Mouse (Mus musculus) CH12.LX (cell line): Measurements from ENCODE around the gene Pusl1. TPM values are rescaled to one million over a fixed set of nuclear protein-coding genes. Genes with fewer than 3 reads are reported as not detected.

Source experiments
- DNase-seq: peaks from one replicate; pipeline ENCODE4 v3.0.0-alpha.2; 2013; ENCODE audit errors: extremely low read depth
- H3K27ac ChIP-seq: 2 replicates; pipeline ENCODE4 v1.5.1; 2012; ENCODE audit warnings: low read depth, mild to moderate bottlenecking, control low read depth, moderate library complexity; ENCODE audit not compliant: insufficient read depth
- H3K27me3 ChIP-seq: replicated peaks from 2 replicates; pipeline ENCODE3; 2012; ENCODE audit warnings: inconsistent platforms
- H3K36me3 ChIP-seq, 2 experiments: replicated peaks in 1 of 2; 2 replicates each; pipeline versions ENCODE3 to v1.6.1; 2012; ENCODE audit warnings: inconsistent platforms in 1 of 2, low read length in 1 of 2, mild to moderate bottlenecking in 1 of 2, mixed read lengths in 1 of 2, moderate library complexity in 1 of 2; ENCODE audit not compliant: control insufficient read depth in 1 of 2, insufficient read depth in 1 of 2
- H3K4me1 ChIP-seq, 2 experiments: 2 replicates each; pipeline ENCODE4 v1.6.1; 2012; ENCODE audit warnings: inconsistent platforms in 1 of 2, moderate library complexity in 1 of 2; ENCODE audit not compliant: insufficient read depth in 2 of 2, control insufficient read depth in 1 of 2
- H3K4me2 ChIP-seq: 2 replicates; pipeline ENCODE4 v1.6.1; 2012; ENCODE audit warnings: low read depth, mild to moderate bottlenecking, control low read depth; ENCODE audit not compliant: poor library complexity, insufficient read depth, severe bottlenecking
- H3K4me3 ChIP-seq, 3 experiments: fragments of 150-350 bp in 1 of 3; sonication (generic) in 1 of 3; replicated peaks in 1 of 3; 2 replicates each; pipeline versions ENCODE3 to v1.5.1; 2011 to 2012; ENCODE audit warnings: low read depth in 2 of 3, low read length in 2 of 3, mild to moderate bottlenecking in 2 of 3, moderate library complexity in 2 of 3, control low read depth in 1 of 3, improper control_type of control experiment in 1 of 3, inconsistent platforms in 1 of 3, mixed read lengths in 1 of 3; ENCODE audit not compliant: poor library complexity in 1 of 3
- H3K79me2 ChIP-seq: replicated peaks from 2 replicates; pipeline ENCODE4 v1.6.1; 2012; ENCODE audit warnings: mild to moderate bottlenecking, moderate library complexity; ENCODE audit not compliant: control insufficient read depth, poor library complexity, insufficient read depth, severe bottlenecking; ENCODE audit errors: extremely low read depth
- H3K9ac ChIP-seq: 2 replicates; pipeline ENCODE4 v1.6.1; 2012; ENCODE audit warnings: low read depth, mild to moderate bottlenecking, control low read depth, moderate library complexity; ENCODE audit not compliant: insufficient read depth
- H3K9me3 ChIP-seq: replicated peaks from 2 replicates; pipeline ENCODE3; 2012; ENCODE audit warnings: low read length, inconsistent platforms, mixed read lengths
- CTCF ChIP-seq, 2 experiments: IDR thresholded peaks in 1 of 2; conservative IDR thresholded peaks in 1 of 2; 2 replicates each; pipeline ENCODE4 v1.5.1; 2011 to 2012; ENCODE audit warnings: low read depth in 2 of 2, low read length in 2 of 2, improper control_type of control experiment in 1 of 2, inconsistent platforms in 1 of 2, mild to moderate bottlenecking in 1 of 2, moderate library complexity in 1 of 2
- E2F4 ChIP-seq: IDR thresholded peaks from 2 replicates; pipeline ENCODE4 v1.6.1; 2011; ENCODE audit warnings: low read depth, low read length, improper control_type of control experiment; ENCODE audit not compliant: insufficient replicate concordance
- EP300 ChIP-seq: IDR thresholded peaks from 2 replicates; pipeline ENCODE4 v1.6.1; 2011; ENCODE audit warnings: low read length, improper control_type of control experiment
- IRF4 ChIP-seq: IDR thresholded peaks from 2 replicates; pipeline ENCODE4 v1.6.1; 2014; ENCODE audit warnings: low read depth, mild to moderate bottlenecking, inconsistent platforms, low read length, improper control_type of control experiment
- MAX ChIP-seq: IDR thresholded peaks from 2 replicates; pipeline ENCODE4 v1.6.1; 2011; ENCODE audit warnings: low read length, improper control_type of control experiment
- NELFE ChIP-seq: IDR thresholded peaks from 2 replicates; pipeline ENCODE4 v1.6.1; 2011; ENCODE audit warnings: low read depth, low read length, improper control_type of control experiment
- NRF1 ChIP-seq: IDR thresholded peaks from 2 replicates; pipeline ENCODE4 v1.6.1; 2014; ENCODE audit warnings: low read depth, mild to moderate bottlenecking, inconsistent platforms, low read length, improper control_type of control experiment, moderate library complexity
- POLR2AphosphoS2 ChIP-seq: IDR thresholded peaks from 2 replicates; pipeline ENCODE4 v1.6.1; 2011; ENCODE audit warnings: low read depth, low read length, improper control_type of control experiment
- RAD21 ChIP-seq: IDR thresholded peaks from 2 replicates; pipeline ENCODE4 v1.6.1; 2011; ENCODE audit warnings: low read depth, mild to moderate bottlenecking, low read length, improper control_type of control experiment, moderate library complexity
- SMC3 ChIP-seq: IDR thresholded peaks from 2 replicates; pipeline ENCODE4 v1.6.1; 2011; ENCODE audit warnings: low read depth, low read length, improper control_type of control experiment
- TCF12 ChIP-seq: IDR thresholded peaks from 2 replicates; pipeline ENCODE4 v1.6.1; 2014; ENCODE audit warnings: low read depth, mild to moderate bottlenecking, inconsistent platforms, low read length, improper control_type of control experiment
- USF2 ChIP-seq: conservative IDR thresholded peaks from 2 replicates; pipeline ENCODE4 v1.6.1; 2011; ENCODE audit warnings: low read depth, low read length, improper control_type of control experiment
- ZC3H11A ChIP-seq: IDR thresholded peaks from 2 replicates; pipeline ENCODE4 v1.6.1; 2012; ENCODE audit warnings: low read depth, mild to moderate bottlenecking, inconsistent platforms, low read length, improper control_type of control experiment
- ZNF384 ChIP-seq: IDR thresholded peaks from 2 replicates; pipeline ENCODE4 v1.6.1; 2012; ENCODE audit warnings: low read depth, low read length, improper control_type of control experiment, inconsistent platforms
- dilution Hi-C: fragments of 300-500 bp; cut with MboI; formaldehyde crosslinking; loops from 2 replicates; pipeline ENCODE4 v1.14.3; 2020; ENCODE audit warnings: low sequenced_read_pairs; ENCODE audit not compliant: extremely low pct_unique_long_range_greater_than_20kb, extremely low pct_ligation_motif_present
- in situ Hi-C: fragments of 300-500 bp; cut with MboI; formaldehyde crosslinking; loops from 3 replicates; pipeline ENCODE4 v1.14.3; 2019; ENCODE audit warnings: low sequenced_read_pairs, low pct_ligation_motif_present, low pct_unique_long_range_greater_than_20kb, mixed read lengths
- polyA plus RNA-seq: library from polyadenylated mRNA; unstranded; fragments of >175 nt; gene quantifications from 2 replicates; pipeline ENCODE4 v1.2.1, GENCODE M21; 2012; ENCODE audit warnings: low read depth; ENCODE audit not compliant: insufficient read length
- total RNA-seq, 2 experiments: library from RNA; depleted of rRNA; stranded (reverse); fragments of 300-350 nt in 1 of 2; fragments of >200 nt in 1 of 2; gene quantifications; 2 replicates each; pipeline ENCODE4 v1.2.3; 2012 to 2014

The Pusl1 gene
- total and polyA plus RNA-seq, 3 experiments = 32.1 to 45.7 (median 37.5) TPM

- H3K27me3 ChIP-seq = no peaks in the 10 kb centered on the region
- peak; percentile 45 for DNase-seq
- in situ Hi-C loops (no loop called here), dilution Hi-C loops (no loop called here)
- H3K79me2 ChIP-seq = no peaks in the 10 kb centered on the region
- no peak overlapping the region for H3K27ac ChIP-seq
- no peak overlapping the region for H3K4me3 ChIP-seq
- no peak overlapping the region for H3K4me2 ChIP-seq
- peaks cover 45 to 83% of the 10 kb centered on the region in 2 experiments for H3K36me3 ChIP-seq
- 0 out of 4 replicates have a peak, but pooled peaks cover 0 to 2% of the 10 kb centered on the region in 2 experiments for H3K4me1 ChIP-seq
- peak; percentile 21 for TF ChIP-seq SMC3
- no peak for TF ChIP-seq ZNF384
- no peak for TF ChIP-seq EP300
- no peak for TF ChIP-seq USF2
- no peak for TF ChIP-seq TCF12
- peak; percentile 39 for TF ChIP-seq RAD21
- no peak for TF ChIP-seq NRF1
- TF ChIP-seq NELFE = no peak
- no peak for TF ChIP-seq IRF4
- peak in 1 of 2 experiments; percentile 49; a peak in 2 of 4 replicates for TF ChIP-seq CTCF (conservative IDR thresholded peaks at IDR 0.05 in 1 of 2, IDR thresholded peaks at IDR 0.05 in 1 of 2; ENCODE audit: low read depth in 2 of 2, low read length in 2 of 2)
- no peak for TF ChIP-seq MAX
- no peak for TF ChIP-seq POLR2AphosphoS2
- H3K9ac ChIP-seq = no peak overlapping the region
- H3K9me3 ChIP-seq = no peaks in the 10 kb centered on the region
These were observed 12.9 kb upstream of the Pusl1 start for GRCm38 (mm10) chr4:155904318-155905102.

GRCm38 (mm10) chr4:155903246-155903645, 11.7 kb upstream of the Pusl1 start:
- dilution Hi-C loops (no loop called here), in situ Hi-C loops (no loop called here)
- DNase-seq = no peak
- Histone ChIP-seq H3K9me3 (no peaks in the 10 kb centered on the region), H3K27ac (no peak overlapping the region), H3K4me2 (no peak overlapping the region), H3K9ac (no peak overlapping the region), H3K36me3 (peaks cover 48 to 94% of the 10 kb centered on the region in 2 experiments), H3K27me3 (no peaks in the 10 kb centered on the region), H3K4me3 (no peak overlapping the region), H3K4me1 (0 out of 4 replicates have a peak, but pooled peaks cover 0 to 2% of the 10 kb centered on the region in 2 experiments), H3K79me2 (no peaks in the 10 kb centered on the region)
- no peak for TF ChIP-seq ZC3H11A
- TF ChIP-seq E2F4 = no peak
- no peak for TF ChIP-seq ZNF384
